In genomic region chr4:125132394-125132793, GRCm38 (mm10) we compare ENCODE assay signal across 8 mouse cellular contexts. TPM values are rescaled to one million over a fixed set of nuclear protein-coding genes. Genes with fewer than 3 reads are reported as not detected.
DNase-seq lines count a peak whose midpoint lies in the region; ATAC-seq and TF ChIP-seq lines count a peak whose summit lies in the region.

No protein-coding gene starts in this region.

- ATAC-seq in intestine, postnatal 0 days, result no peak
- no peak for ATAC-seq in intestine, embryonic 15.5 days
- ATAC-seq in liver, embryonic 13.5 days (ENCODE audit: low read depth), result no peak

- H3K36me3 ChIP-seq in intestine, postnatal 0 days (ENCODE audit: control insufficient read depth, insufficient read depth), result no peaks in the 10 kb centered on the region
- H3K36me3 ChIP-seq in intestine, embryonic 15.5 days, result no peaks in the 10 kb centered on the region
- no peaks in the 10 kb centered on the region for H3K36me3 ChIP-seq in liver, embryonic 13.5 days

- no peak overlapping the region for H3K9ac ChIP-seq in intestine, postnatal 0 days (ENCODE audit: low read depth, low read length)
- no peak overlapping the region for H3K9ac ChIP-seq in intestine, embryonic 15.5 days
- H3K9ac ChIP-seq in liver, embryonic 13.5 days, result no peak overlapping the region

- peak; percentile 86 for TF ChIP-seq CTCF in intestine, postnatal 0 days (IDR thresholded peaks at IDR 0.05; ENCODE audit: low read depth)

- H3K4me3 ChIP-seq in intestine, postnatal 0 days (ENCODE audit: low read depth, low read length), result no peak overlapping the region
- H3K4me3 ChIP-seq in intestine, embryonic 15.5 days (replicated peaks), result no peak overlapping the region
- H3K4me3 ChIP-seq in liver, embryonic 13.5 days (replicated peaks), result no peak overlapping the region

- H3K27ac ChIP-seq in intestine, postnatal 0 days (ENCODE audit: low read depth, low read length), result no peak overlapping the region
- no peak overlapping the region for H3K27ac ChIP-seq in intestine, embryonic 15.5 days
- H3K27ac ChIP-seq in liver, embryonic 13.5 days, result no peak overlapping the region

- no peaks in the 10 kb centered on the region for H3K9me3 ChIP-seq in intestine, postnatal 0 days (ENCODE audit: control insufficient read depth)
- no peaks in the 10 kb centered on the region for H3K9me3 ChIP-seq in intestine, embryonic 15.5 days
- no peaks in the 10 kb centered on the region for H3K9me3 ChIP-seq in liver, embryonic 13.5 days (replicated peaks)

- 31% methylated on average over 5 of the region's 5 CpGs for WGBS in intestine, postnatal 0 days
- WGBS in intestine, embryonic 15.5 days, result 28% methylated on average over 5 of the region's 5 CpGs
- WGBS in liver, embryonic 13.5 days (ENCODE audit: insufficient replicate concordance), result 17% methylated on average over 5 of the region's 5 CpGs

- DNase-seq in CD4-positive, CD25-positive, alpha-beta regulatory T cell, adult 2 months (ENCODE audit: low read depth, low spot score), result peak; percentile 89
- peak; percentile 73 for DNase-seq in T-cell, adult 2 months (ENCODE audit: low spot score)
- peak; percentile 58 for DNase-seq in embryo, embryonic 9.5 days (ENCODE audit: extremely low spot score)
- peak; percentile 46 for DNase-seq in liver, embryonic 13.5 days
- peak; percentile 71 for DNase-seq in right cerebral cortex, postnatal 14 days
- no peak for DNase-seq in left cerebral cortex, adult 8-10 months (ENCODE audit: low spot score in 2 of 2)

- H3K4me1 ChIP-seq in intestine, postnatal 0 days (replicated peaks; ENCODE audit: control insufficient read depth, insufficient read depth, low read length), result no peaks in the 10 kb centered on the region
- no peaks in the 10 kb centered on the region for H3K4me1 ChIP-seq in intestine, embryonic 15.5 days (replicated peaks)
- H3K4me1 ChIP-seq in liver, embryonic 13.5 days (replicated peaks), result peaks cover 16% of the 10 kb centered on the region

- H3K4me2 ChIP-seq in intestine, postnatal 0 days (replicated peaks; ENCODE audit: low read depth), result no peak overlapping the region
- no peak overlapping the region for H3K4me2 ChIP-seq in intestine, embryonic 15.5 days (replicated peaks)
- no peak overlapping the region for H3K4me2 ChIP-seq in liver, embryonic 13.5 days

- no peaks in the 10 kb centered on the region for H3K27me3 ChIP-seq in intestine, postnatal 0 days (replicated peaks; ENCODE audit: control insufficient read depth, insufficient read depth, low read length)
- H3K27me3 ChIP-seq in intestine, embryonic 15.5 days (replicated peaks), result no peaks in the 10 kb centered on the region
- H3K27me3 ChIP-seq in liver, embryonic 13.5 days, result 0 out of 2 replicates have a peak, but pooled peaks cover 5% of the 10 kb centered on the region

RNA-seq across cellular contexts. Expression of gene Zc3h12a, which starts 4.8 kb away (rescaled TPM):
- polyA plus RNA-seq in intestine, postnatal 0 days (2015; fragmentation: Nextera tagmentation; extraction: Ambion mirVana), result 1.3 and 1.5 TPM in 2 replicates
- polyA plus RNA-seq in intestine, embryonic 15.5 days (2015; fragmentation: Nextera tagmentation; extraction: Ambion mirVana), result 1.4 and 1.8 TPM in 2 replicates
- 0.36 and 0.39 TPM in 2 replicates for polyA plus RNA-seq in liver, embryonic 13.5 days (2015; fragmentation: Nextera tagmentation; extraction: Ambion mirVana)
- total RNA-seq in left cerebral cortex, adult 8-10 months (2022), result 1 to 10 TPM in 3 of 4 experiments, under 1 TPM in 1; 0.57 to 2.9 (median 1.5) TPM

RNA-seq across cellular contexts. Expression of gene Meaf6, which starts 47.5 kb away (rescaled TPM):
- 23.0 and 24.8 TPM in 2 replicates for polyA plus RNA-seq in intestine, postnatal 0 days (2015; fragmentation: Nextera tagmentation; extraction: Ambion mirVana)
- 47.1 and 50.8 TPM in 2 replicates for polyA plus RNA-seq in intestine, embryonic 15.5 days (2015; fragmentation: Nextera tagmentation; extraction: Ambion mirVana)
- polyA plus RNA-seq in liver, embryonic 13.5 days (2015; fragmentation: Nextera tagmentation; extraction: Ambion mirVana), result 25.9 and 32.0 TPM in 2 replicates
- total RNA-seq in left cerebral cortex, adult 8-10 months (2022), result 100 to 1,000 TPM; 108 to 125 (median 110) TPM

Comparison
In these comparisons a context has a peak if more than half of its experiments do, and no peak if none do; other contexts are left out.
1. DNase-seq: peak in CD4-positive, CD25-positive, alpha-beta regulatory T cell, adult 2 months (single experiment), T-cell, adult 2 months (single experiment), embryo, embryonic 9.5 days (single experiment), liver, embryonic 13.5 days (single experiment) and right cerebral cortex, postnatal 14 days (single experiment); none in left cerebral cortex, adult 8-10 months (0 of 2).